Mouse (Mus musculus) B cell, adult 2 months (primary cell): ENCODE measurements around the gene Cylc2.

ENCODE experiments used
- DNase-seq, 2 experiments: peaks; one replicate each; pipeline ENCODE4 v3.0.0; 2022

The Cylc2 gene

DNA sequence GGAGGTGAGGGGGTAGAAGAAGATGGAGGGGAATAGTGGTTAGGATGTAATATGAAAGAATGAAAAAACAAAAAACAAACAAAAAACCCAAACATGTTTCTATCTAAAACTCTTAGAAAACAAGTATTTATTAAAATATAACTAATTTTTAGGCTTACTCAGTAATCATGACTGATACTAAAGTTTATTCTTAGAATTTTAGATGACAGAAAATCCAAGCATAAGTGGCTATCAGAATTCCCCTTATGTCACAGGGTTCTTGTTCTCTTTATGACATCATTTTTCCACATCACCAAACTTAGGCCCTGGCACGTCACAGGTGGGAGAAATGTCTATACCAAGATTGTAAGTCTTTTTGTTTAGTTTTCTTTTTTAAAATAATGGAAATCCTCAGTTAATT, at the start of gene Cylc2:
Gene Cylc2, plus strand, starts transcription at position 301 of the 400 bp plus-strand sequence.
- no peak for DNase-seq
